Mouse (Mus musculus) B cell, adult 2 months (primary cell): ENCODE measurements around the gene Smim10l1.

Experiments used
- DNase-seq, 2 experiments: peaks; one replicate each; pipeline ENCODE4 v3.0.0; 2022

Gene Smim10l1

GRCm38 (mm10) chr6:133104609-133104921 lies at the start of gene Smim10l1:
Smim10l1 (plus strand) TSS chr6:133104909.
- no peak for DNase-seq

- no peak for DNase-seq
Measured at GRCm38 (mm10) chr6:133055716-133056115, 49.0 kb upstream of the Smim10l1 start, which contains the start of gene Tas2r140. Tas2r140 (minus strand) TSS chr6:133055816.

- DNase-seq, result no peak
Measured at GRCm38 (mm10) chr6:133092226-133092625, 12.5 kb upstream of the Smim10l1 start.

GRCm38 (mm10) chr6:133102430-133102829 lies 2.3 kb upstream of the Smim10l1 start:
- no peak for DNase-seq

- DNase-seq, result peak; percentile 75 to 76
Measured at GRCm38 (mm10) chr6:133104922-133105859, 482 bp downstream of the Smim10l1 start.
